In the genomic region with DNA sequence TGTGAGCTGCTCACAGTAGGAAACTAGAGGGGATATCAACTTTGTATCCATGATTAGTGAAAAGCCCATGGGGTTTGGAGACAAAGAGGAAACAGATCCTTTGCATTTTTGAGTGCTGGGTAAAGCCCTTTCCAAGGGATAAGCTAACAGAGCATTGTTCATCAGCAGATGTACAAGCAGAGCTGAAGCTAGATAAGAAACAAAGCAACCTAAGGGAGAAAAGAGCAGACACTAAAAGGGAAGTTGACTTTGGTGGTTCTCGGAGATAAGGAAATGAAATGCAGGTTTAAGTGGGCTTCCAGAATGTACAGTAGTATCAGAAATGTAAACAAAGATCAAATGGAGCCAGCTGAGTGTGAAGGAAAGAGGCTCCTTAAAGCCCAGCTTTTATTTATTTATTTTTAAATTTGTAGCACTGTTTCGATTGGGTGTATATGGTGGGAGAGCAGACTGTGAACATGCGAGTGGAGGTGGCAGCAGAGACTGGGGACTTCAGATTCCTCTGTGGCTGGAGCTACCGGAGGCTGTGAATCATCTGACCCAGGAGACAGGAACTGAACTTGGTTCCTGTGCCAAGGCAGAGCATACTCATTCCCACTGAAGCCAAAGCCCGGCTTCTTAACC, we compare ENCODE assay signal across 14 mouse cellular contexts.
DNase-seq lines count a peak whose midpoint lies in the region; ATAC-seq and TF ChIP-seq lines count a peak whose summit lies in the region.
"Had no signal": no experiment of that assay in that cellular context is flagged by ENCODE, and none has a peak within 500 bp of the region (broad histone marks: within the 10 kb centered on the region; RNA-seq: fewer than 3 reads in every experiment).

No protein-coding gene starts in this region.

- TF ChIP-seq EP300 in MEL (IDR thresholded peaks at IDR 0.05; ENCODE audit: low read depth in 1 of 2, low read length in 2 of 2) = peak; percentile 77 to 88

- DNase-seq in embryo, embryonic 10.5 days (ENCODE audit: low spot score) = peak; percentile 19
- no peak for DNase-seq in embryo, embryonic 9.5 days (ENCODE audit: extremely low spot score)
- DNase-seq in kidney, postnatal 0 days (ENCODE audit: low spot score) = peak; percentile 2
- DNase-seq in kidney, postnatal 14 days = no peak
- DNase-seq in MEL (ENCODE audit: low read depth, low spot score) = peak; percentile 81
- no peak for DNase-seq in layer of hippocampus, adult 9-11 months
- DNase-seq: cerebellum, postnatal 25 days; kidney, adult 18-20 months; right cerebral cortex, postnatal 4 days; thymus, postnatal 25 days had no signal

- no peak for ATAC-seq in kidney, postnatal 0 days (replicated peaks; ENCODE audit: low FRiP score, low read depth)
- ATAC-seq in liver, embryonic 12.5 days = peak; percentile 49
- ATAC-seq in monocyte, adult 5-6 weeks (replicated peaks; ENCODE audit: insufficient number of reproducible peaks, low FRiP score, low TSS enrichment, poor library complexity, severe bottlenecking) = no peak

- TF ChIP-seq RAD21 in MEL (IDR thresholded peaks at IDR 0.05; ENCODE audit: low read depth, low read length) = no peak

- no peak for TF ChIP-seq CTCF in kidney, postnatal 0 days (IDR thresholded peaks at IDR 0.05; ENCODE audit: low read depth)
- no peak for TF ChIP-seq CTCF in MEL (IDR thresholded peaks at IDR 0.05 in 2 of 3, conservative IDR thresholded peaks at IDR 0.05 in 1 of 3; ENCODE audit: control insufficient read depth in 1 of 3, insufficient read depth in 1 of 3, low read depth in 2 of 3, low read length in 3 of 3, poor library complexity in 1 of 3, severe bottlenecking in 1 of 3)

- H3K36me3 ChIP-seq in kidney, postnatal 0 days (ENCODE audit: insufficient read depth, low read length) = no peaks in the 10 kb centered on the region
- H3K36me3 ChIP-seq in MEL (ENCODE audit: control insufficient read depth in 1 of 2, insufficient read depth in 2 of 2, low read length in 2 of 2) = peaks cover 0 to 4% of the 10 kb centered on the region in 2 experiments; a peak in 2 of 4 replicates
- H3K36me3 ChIP-seq in liver, embryonic 12.5 days = no peaks in the 10 kb centered on the region
- H3K36me3 ChIP-seq: limb, embryonic 15.5 days had no signal

- no peaks in the 10 kb centered on the region for H3K4me1 ChIP-seq in kidney, postnatal 0 days (replicated peaks; ENCODE audit: insufficient read depth, low read length)
- peaks cover 0 to 2% of the 10 kb centered on the region in 2 experiments; a peak in 1 of 4 replicates for H3K4me1 ChIP-seq in MEL (ENCODE audit: control insufficient read depth in 1 of 2, insufficient read depth in 2 of 2, low read length in 2 of 2)
- H3K4me1 ChIP-seq in liver, embryonic 12.5 days = peaks cover 20% of the 10 kb centered on the region
- H3K4me1 ChIP-seq: limb, embryonic 15.5 days had no signal

- H3K27me3 ChIP-seq in kidney, postnatal 0 days (ENCODE audit: insufficient read depth, low read length) = no peaks in the 10 kb centered on the region
- no peaks in the 10 kb centered on the region for H3K27me3 ChIP-seq in MEL (ENCODE audit: control insufficient read depth in 1 of 2, insufficient read depth in 2 of 2, low read length in 2 of 2)
- H3K27me3 ChIP-seq in liver, embryonic 12.5 days (replicated peaks) = no peaks in the 10 kb centered on the region
- H3K27me3 ChIP-seq: limb, embryonic 15.5 days had no signal

- WGBS in kidney, postnatal 0 days = 58% methylated on average over 5 of the region's 5 CpGs
- WGBS in liver, embryonic 12.5 days (ENCODE audit: insufficient replicate concordance) = 11% methylated on average over 5 of the region's 5 CpGs

- H3K79me2 ChIP-seq in MEL (ENCODE audit: control insufficient read depth, insufficient read depth, low read length, poor library complexity) = no peaks in the 10 kb centered on the region

- TF ChIP-seq POLR2A in MEL (IDR thresholded peaks at IDR 0.05; ENCODE audit: control insufficient read depth in 1 of 2, insufficient read depth in 1 of 2, low read depth in 1 of 2, low read length in 2 of 2, poor library complexity in 1 of 2) = no peak

- no peaks in the 10 kb centered on the region for H3K9me3 ChIP-seq in kidney, postnatal 0 days (replicated peaks; ENCODE audit: low read length)
- no peaks in the 10 kb centered on the region for H3K9me3 ChIP-seq in MEL (replicated peaks; ENCODE audit: insufficient read depth, low read length)
- no peaks in the 10 kb centered on the region for H3K9me3 ChIP-seq in liver, embryonic 12.5 days (replicated peaks)
- H3K9me3 ChIP-seq: limb, embryonic 15.5 days had no signal

- no peak overlapping the region for H3K9ac ChIP-seq in kidney, postnatal 0 days (ENCODE audit: low read depth, low read length)
- no peak overlapping the region for H3K9ac ChIP-seq in MEL (ENCODE audit: control insufficient read depth, low read depth, low read length, poor library complexity, severe bottlenecking)
- H3K9ac ChIP-seq in liver, embryonic 12.5 days = no peak overlapping the region
- H3K9ac ChIP-seq: hindbrain, embryonic 14.5 days; limb, embryonic 15.5 days had no signal

- H3K4me3 ChIP-seq in kidney, postnatal 0 days (replicated peaks; ENCODE audit: low read depth, low read length) = no peak overlapping the region
- no peak overlapping the region for H3K4me3 ChIP-seq in MEL (ENCODE audit: control insufficient read depth in 1 of 2, insufficient read depth in 1 of 2, low read depth in 2 of 2, low read length in 2 of 2)
- no peak overlapping the region for H3K4me3 ChIP-seq in liver, embryonic 12.5 days
- H3K4me3 ChIP-seq: limb, embryonic 15.5 days had no signal

- no peak overlapping the region for H3K4me2 ChIP-seq in kidney, postnatal 0 days (ENCODE audit: low read length)
- 0 out of 2 replicates have a peak overlapping the region, but pooled peaks have one; percentile 25 for H3K4me2 ChIP-seq in liver, embryonic 12.5 days
- H3K4me2 ChIP-seq: hindbrain, embryonic 14.5 days; limb, embryonic 15.5 days had no signal

- H3K27ac ChIP-seq in kidney, postnatal 0 days = no peak overlapping the region
- H3K27ac ChIP-seq in MEL (ENCODE audit: control insufficient read depth, low read depth, low read length) = peak overlapping the region; percentile 38; the same call in 1 of the 2 replicates
- H3K27ac ChIP-seq in liver, embryonic 12.5 days = no peak overlapping the region
- H3K27ac ChIP-seq: hindbrain, embryonic 14.5 days; limb, embryonic 15.5 days had no signal

TF ChIP-seq in MEL, 35 proteins besides CTCF, POLR2A, EP300 and RAD21 (continues in another document):
- TF ChIP-seq MAZ (IDR thresholded peaks at IDR 0.05; ENCODE audit: low read depth, low read length) = no peak
- no peak for TF ChIP-seq ZNF384 (IDR thresholded peaks at IDR 0.05; ENCODE audit: low read depth, low read length)
- TF ChIP-seq SMC3 (IDR thresholded peaks at IDR 0.05; ENCODE audit: low read depth, low read length) = no peak
- TF ChIP-seq CHD2 (IDR thresholded peaks at IDR 0.05; ENCODE audit: low read length) = no peak
- TF ChIP-seq GABPA (IDR thresholded peaks at IDR 0.05; ENCODE audit: low read depth, low read length) = no peak
- peak; percentile 42; the same call in 1 of the 2 replicates for TF ChIP-seq RCOR1 (IDR thresholded peaks at IDR 0.05; ENCODE audit: low read depth, low read length)
- TF ChIP-seq ZKSCAN1 (IDR thresholded peaks at IDR 0.05; ENCODE audit: low read depth, low read length) = no peak
- TF ChIP-seq JUND (IDR thresholded peaks at IDR 0.05; ENCODE audit: low read depth, low read length) = no peak
- TF ChIP-seq ZC3H11A (IDR thresholded peaks at IDR 0.05; ENCODE audit: low read depth, low read length) = no peak
- TF ChIP-seq CHD1 (IDR thresholded peaks at IDR 0.05; ENCODE audit: low read depth, low read length) = no peak
- no peak for TF ChIP-seq MYC (IDR thresholded peaks at IDR 0.05; ENCODE audit: low read depth, low read length)
- no peak for TF ChIP-seq POLR2AphosphoS5 (IDR thresholded peaks at IDR 0.05; ENCODE audit: borderline replicate concordance, low read depth, low read length)
- no peak for TF ChIP-seq UBTF (IDR thresholded peaks at IDR 0.05; ENCODE audit: borderline replicate concordance, insufficient read depth, low read depth, low read length)
- TF ChIP-seq MXI1 (IDR thresholded peaks at IDR 0.05; ENCODE audit: low read depth, low read length) = no peak
- no peak for TF ChIP-seq USF1 (IDR thresholded peaks at IDR 0.05; ENCODE audit: low read depth, low read length)
- TF ChIP-seq MEF2A (IDR thresholded peaks at IDR 0.05; ENCODE audit: extremely low read depth, insufficient replicate concordance, low read depth, low read length, poor library complexity, severe bottlenecking) = no peak
- no peak for TF ChIP-seq SIN3A (IDR thresholded peaks at IDR 0.05; ENCODE audit: low read length)
- TF ChIP-seq NRF1 (IDR thresholded peaks at IDR 0.05; ENCODE audit: insufficient read depth, low read depth, low read length, poor library complexity, severe bottlenecking) = no peak
- TF ChIP-seq TAL1 (IDR thresholded peaks at IDR 0.05; ENCODE audit: low read length) = peak; percentile 69
- TF ChIP-seq GATA1 (IDR thresholded peaks at IDR 0.05; ENCODE audit: low read depth, low read length) = peak; percentile 92
- no peak for TF ChIP-seq ZMIZ1 (IDR thresholded peaks at IDR 0.05; ENCODE audit: low read depth, low read length)
- TF ChIP-seq USF2 (IDR thresholded peaks at IDR 0.05; ENCODE audit: borderline replicate concordance in 1 of 2, insufficient read depth in 1 of 2, low read depth in 1 of 2, low read length in 2 of 2) = no peak
- TF ChIP-seq ELF1 (IDR thresholded peaks at IDR 0.05; ENCODE audit: low read depth, low read length) = no peak
- TF ChIP-seq MAX (IDR thresholded peaks at IDR 0.05; ENCODE audit: low read length) = no peak
- peak; percentile 73 for TF ChIP-seq TCF12 (IDR thresholded peaks at IDR 0.05; ENCODE audit: low read depth, low read length)
- TF ChIP-seq POLR2AphosphoS2 (IDR thresholded peaks at IDR 0.05; ENCODE audit: low read length) = no peak
- TF ChIP-seq KAT2A (conservative IDR thresholded peaks at IDR 0.05; ENCODE audit: low read depth, low read length) = no peak
- TF ChIP-seq ETS1 (IDR thresholded peaks at IDR 0.05; ENCODE audit: low read depth, low read length) = peak; percentile 45; the same call in 1 of the 2 replicates
- TF ChIP-seq BHLHE40 (IDR thresholded peaks at IDR 0.05; ENCODE audit: borderline replicate concordance, low read depth, low read length) = no peak
- no peak for TF ChIP-seq MAFK (IDR thresholded peaks at IDR 0.05; ENCODE audit: borderline replicate concordance, low read depth, low read length)
- no peak for TF ChIP-seq MYB (IDR thresholded peaks at IDR 0.05; ENCODE audit: low read depth, low read length)
- no peak for TF ChIP-seq E2F4 (IDR thresholded peaks at IDR 0.05; ENCODE audit: borderline replicate concordance, low read depth, low read length)
- TF ChIP-seq HCFC1 (IDR thresholded peaks at IDR 0.05; ENCODE audit: low read depth, low read length) = no peak
- no peak for TF ChIP-seq NELFE (IDR thresholded peaks at IDR 0.05; ENCODE audit: low read depth, low read length)

Comparison
In these comparisons a context has a peak if more than half of its experiments do, and no peak if none do; other contexts are left out.
1. DNase-seq: peak in embryo, embryonic 10.5 days (single experiment), kidney, postnatal 0 days (single experiment) and MEL (single experiment); none in embryo, embryonic 9.5 days (single experiment), kidney, postnatal 14 days (single experiment) and layer of hippocampus, adult 9-11 months (single experiment).